Mouse (Mus musculus): ENCODE measurements around the gene Pear1.

DNA sequence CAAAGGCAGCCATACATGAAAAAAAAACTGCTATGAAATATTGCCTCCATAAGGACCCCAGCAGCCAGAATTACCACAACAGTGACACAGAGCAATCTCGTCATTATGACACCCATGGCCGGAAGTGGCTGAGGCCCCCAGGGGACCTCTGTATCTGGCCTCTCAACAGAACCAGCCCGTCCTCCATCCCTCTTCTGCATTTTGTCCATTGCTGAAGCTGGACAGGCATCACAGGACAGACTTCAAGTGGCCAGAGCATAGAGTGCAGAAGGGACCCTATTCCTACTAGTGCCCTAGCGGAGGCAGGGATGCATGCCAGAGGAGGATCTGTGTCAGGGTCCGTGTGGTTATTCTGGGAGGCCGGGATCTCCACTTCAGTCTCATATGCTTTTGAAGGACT lies 7.9 kb downstream of the Pear1 start:
- TF ChIP-seq E2F4 (IDR thresholded peaks at IDR 0.05; ENCODE audit: insufficient read depth) (no peak), MAX (IDR thresholded peaks at IDR 0.05; ENCODE audit: low read depth) (no peak), CEBPB (IDR thresholded peaks at IDR 0.05; ENCODE audit: insufficient read depth, poor library complexity, severe bottlenecking) (no peak), USF1 (IDR thresholded peaks at IDR 0.05; ENCODE audit: low read depth) (no peak), POLR2A (IDR thresholded peaks at IDR 0.05; ENCODE audit: insufficient read length, low read depth) (no peak), MYOD1 (IDR thresholded peaks at IDR 0.05; ENCODE audit: control insufficient read depth in 1 of 3, insufficient read length in 2 of 3, low read depth in 2 of 3) (no peak), TCF12 (IDR thresholded peaks at IDR 0.05; ENCODE audit: insufficient read depth, poor library complexity, severe bottlenecking) (no peak), POLR2AphosphoS2 (IDR thresholded peaks at IDR 0.05; ENCODE audit: insufficient read length, low read depth) (no peak), MYOG (IDR thresholded peaks at IDR 0.05; ENCODE audit: control insufficient read depth in 1 of 3, insufficient read depth in 1 of 3, insufficient read length in 2 of 3, low read depth in 2 of 3) (no peak), TCF3 (IDR thresholded peaks at IDR 0.05; ENCODE audit: insufficient read length, low read depth) (no peak), REST (IDR thresholded peaks at IDR 0.05; ENCODE audit: insufficient read depth, insufficient read length) (no peak), SRF (IDR thresholded peaks at IDR 0.05; ENCODE audit: control insufficient read depth, insufficient read length, low read depth) (no peak)

Measured in myocyte (in vitro differentiated cells).